Mouse (Mus musculus): ENCODE data around the gene Btbd35f28. TPM values are rescaled to one million over a fixed set of nuclear protein-coding genes. Genes with fewer than 3 reads are reported as not detected.
"Not testable (repeated sequence)": the region's sequence is repeated elsewhere in the genome, so short reads cannot be mapped to it uniquely, and the experiment has no call there.

The Btbd35f28 gene
- not detected for total RNA-seq (2021)

- intact Hi-C loops (cut with DNase I); DNase-seq (ENCODE audit: extremely low spot score in 1 of 2, low spot score in 2 of 2): not testable (repeated sequence)
Observed at GRCm38 (mm10) chrX:4196276-4196675, at the start of gene Btbd35f28. Gene Btbd35f28 (plus strand): TSS chrX:4196576.

Other genes starting within 250 kb of the Btbd35f28 start
- not detected for gene Btbd35f16, start 239.6 kb upstream of the Btbd35f28 start, total RNA-seq (2021)
- gene Btbd35f3, start 158.9 kb upstream of the Btbd35f28 start, total RNA-seq (2021): not detected
- not detected for gene Btbd35f20, start 94.7 kb downstream of the Btbd35f28 start, total RNA-seq (2021)
- gene Btbd35f17, start 174.1 kb downstream of the Btbd35f28 start, total RNA-seq (2021): not detected

All from left cerebral cortex, postnatal 10 days (tissue).